Mouse (Mus musculus) monocyte, adult 5-6 weeks (primary cell): ENCODE data around the gene Gadd45gip1. TPM values are rescaled to one million over a fixed set of nuclear protein-coding genes. Genes with fewer than 3 reads are reported as not detected.
"Not testable (repeated sequence)": the region's sequence is repeated elsewhere in the genome, so short reads cannot be mapped to it uniquely, and the experiment has no call there.

Experiments
- ATAC-seq: fragments of 153-309, 156-312 bp; replicated peaks from 2 replicates; pipeline ENCODE4 v1.8.0; 2017; ENCODE audit warnings: mild to moderate bottlenecking; ENCODE audit not compliant: low TSS enrichment, insufficient number of reproducible peaks, severe bottlenecking, poor library complexity, low FRiP score
- total RNA-seq: library from RNA; stranded (forward); fragments of 200-1000, 200-491, 200-594 nt; gene quantifications from 3 replicates; pipeline ENCODE4 v1.2.3, GENCODE M21; 2017

Gadd45gip1 gene
- total RNA-seq, 1 experiment from 2014 or later = 10.0 TPM

DNA sequence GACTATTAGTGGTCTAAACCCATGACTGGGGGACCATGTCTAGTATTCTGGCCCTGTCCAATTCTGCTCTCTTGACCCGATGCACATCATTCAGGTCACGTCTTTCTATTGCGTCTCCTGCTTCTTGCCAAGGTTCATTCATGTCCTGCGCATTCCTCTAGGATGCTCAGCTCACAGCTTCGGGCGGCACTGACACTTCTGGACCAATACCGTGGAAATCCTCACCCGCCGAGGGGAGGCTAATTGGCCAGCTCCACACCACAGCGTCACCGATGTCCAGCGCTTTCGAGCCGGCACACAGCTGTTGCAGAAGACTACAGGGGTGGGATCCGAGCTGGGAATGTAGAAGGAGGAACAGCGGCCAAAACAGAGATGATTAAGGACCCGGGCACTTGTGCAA, 15.2 kb upstream of the Gadd45gip1 start:
- no peak for ATAC-seq

DNA sequence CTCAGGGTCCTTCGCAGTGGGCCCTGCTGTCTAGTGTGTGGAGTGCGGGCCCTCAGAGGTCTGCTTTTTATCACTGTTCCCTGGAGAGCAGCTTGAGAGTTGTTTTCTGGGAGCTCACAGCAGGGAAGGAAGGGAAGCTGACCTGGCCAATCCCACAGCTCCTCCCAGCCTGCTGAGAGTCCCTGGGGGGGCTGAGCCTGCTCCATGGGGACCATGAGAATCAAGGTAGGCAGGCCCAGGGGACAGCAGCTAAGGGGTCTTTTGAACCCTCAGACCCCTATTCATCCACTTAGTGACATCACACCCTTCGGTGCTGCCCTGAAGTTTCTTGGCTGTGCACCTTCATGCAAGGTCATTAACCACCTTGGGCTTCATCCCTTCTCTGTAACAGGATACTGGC, 8.6 kb upstream of the Gadd45gip1 start, which contains the start of gene Dand5:
TSS of gene Dand5 (minus strand) at position 101 of the 400 bp plus-strand sequence.
- ATAC-seq = no peak

DNA sequence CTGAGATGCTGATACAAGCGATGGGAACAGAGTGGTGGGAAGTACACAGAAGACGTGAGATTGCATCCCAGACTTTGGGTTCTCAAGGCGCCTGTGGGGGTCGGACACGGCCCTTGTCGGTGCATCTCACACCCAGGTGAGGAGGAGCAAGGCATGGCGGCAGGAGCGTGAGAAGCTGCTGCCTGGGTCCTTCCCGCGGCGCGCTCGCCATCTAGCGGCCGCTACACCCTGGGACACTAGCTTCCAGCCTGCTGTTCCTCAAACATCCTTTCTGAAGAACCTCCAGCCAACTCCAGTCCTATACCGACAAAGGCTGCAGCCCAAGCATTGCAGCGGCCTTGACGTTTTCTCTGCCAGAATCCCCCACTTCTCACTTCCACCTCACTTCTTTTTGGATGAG, 7.7 kb upstream of the Gadd45gip1 start:
- ATAC-seq = peak; percentile 72

DNA sequence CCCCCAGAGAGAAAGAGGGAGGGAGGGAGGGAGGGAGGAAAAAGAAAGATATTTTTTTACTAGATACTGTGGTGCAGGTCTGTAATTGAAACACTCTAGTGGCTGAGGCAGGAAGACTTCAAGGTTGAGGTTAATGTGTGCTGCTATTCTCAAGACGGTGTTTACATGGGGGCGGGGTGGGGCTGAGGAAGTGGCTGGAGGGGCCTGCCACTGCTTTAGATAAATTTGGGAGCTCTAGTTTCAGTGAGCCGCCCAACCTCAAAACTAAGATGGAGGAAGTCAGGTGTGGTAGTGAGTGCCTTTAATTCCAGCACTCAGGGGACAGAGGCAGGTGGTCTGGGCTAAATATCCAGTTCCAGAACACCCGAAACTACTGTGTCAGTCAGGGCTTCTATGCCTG, 5.7 kb upstream of the Gadd45gip1 start:
- ATAC-seq = no peak

DNA sequence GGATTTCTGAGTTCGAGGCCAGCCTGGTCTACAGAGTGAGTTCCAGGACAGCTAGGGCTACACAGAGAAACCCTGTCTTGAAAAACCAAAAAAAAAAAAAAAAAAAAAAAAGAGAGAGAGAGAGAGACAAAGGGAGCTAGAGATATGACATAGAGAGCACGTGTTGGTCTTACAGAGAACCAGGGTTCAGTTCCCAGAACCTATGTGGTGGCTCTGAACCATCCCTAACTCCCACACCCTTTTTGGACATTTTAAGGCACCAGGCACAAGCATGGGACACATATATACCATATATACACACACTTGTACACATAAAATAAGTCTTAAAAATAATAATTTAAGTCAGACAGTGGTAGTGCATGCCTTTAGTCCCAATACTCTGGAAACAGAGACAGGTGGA, 4.8 kb upstream of the Gadd45gip1 start:
- not testable (repeated sequence) for ATAC-seq

DNA sequence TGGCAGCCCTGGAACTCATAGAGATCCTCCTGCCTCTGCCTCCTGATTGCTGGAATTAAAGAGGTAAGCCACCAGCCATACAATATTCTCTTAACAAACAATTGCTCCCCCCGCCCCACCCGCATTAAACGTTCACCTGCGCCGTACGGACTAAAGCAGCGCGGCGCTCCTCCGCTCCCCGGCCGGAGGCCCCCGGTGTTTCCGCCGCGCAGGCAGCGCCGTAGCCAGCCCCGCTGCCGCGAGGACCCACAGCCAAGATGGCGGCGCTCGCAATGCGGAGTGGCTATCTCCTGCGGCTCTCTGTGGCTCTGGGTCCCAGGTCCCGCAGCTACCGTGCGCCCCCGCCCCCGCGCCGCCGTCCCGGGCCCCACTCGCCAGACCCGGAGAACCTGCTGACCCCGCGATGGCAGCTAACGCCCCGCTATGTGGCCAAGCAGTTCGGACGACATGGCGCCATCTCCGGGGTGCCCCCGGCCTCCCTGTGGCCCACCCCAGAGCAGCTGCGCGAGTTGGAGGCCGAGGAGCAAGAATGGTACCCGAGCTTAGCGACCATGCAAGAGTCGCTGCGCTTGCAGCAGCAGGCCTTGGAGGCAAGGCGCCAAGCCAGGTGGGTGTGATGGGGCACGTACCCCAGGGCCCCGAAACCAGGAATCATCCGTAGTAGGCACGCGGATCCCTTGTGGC, 854 bp downstream of the Gadd45gip1 start:
- ATAC-seq = peak; percentile 61

DNA sequence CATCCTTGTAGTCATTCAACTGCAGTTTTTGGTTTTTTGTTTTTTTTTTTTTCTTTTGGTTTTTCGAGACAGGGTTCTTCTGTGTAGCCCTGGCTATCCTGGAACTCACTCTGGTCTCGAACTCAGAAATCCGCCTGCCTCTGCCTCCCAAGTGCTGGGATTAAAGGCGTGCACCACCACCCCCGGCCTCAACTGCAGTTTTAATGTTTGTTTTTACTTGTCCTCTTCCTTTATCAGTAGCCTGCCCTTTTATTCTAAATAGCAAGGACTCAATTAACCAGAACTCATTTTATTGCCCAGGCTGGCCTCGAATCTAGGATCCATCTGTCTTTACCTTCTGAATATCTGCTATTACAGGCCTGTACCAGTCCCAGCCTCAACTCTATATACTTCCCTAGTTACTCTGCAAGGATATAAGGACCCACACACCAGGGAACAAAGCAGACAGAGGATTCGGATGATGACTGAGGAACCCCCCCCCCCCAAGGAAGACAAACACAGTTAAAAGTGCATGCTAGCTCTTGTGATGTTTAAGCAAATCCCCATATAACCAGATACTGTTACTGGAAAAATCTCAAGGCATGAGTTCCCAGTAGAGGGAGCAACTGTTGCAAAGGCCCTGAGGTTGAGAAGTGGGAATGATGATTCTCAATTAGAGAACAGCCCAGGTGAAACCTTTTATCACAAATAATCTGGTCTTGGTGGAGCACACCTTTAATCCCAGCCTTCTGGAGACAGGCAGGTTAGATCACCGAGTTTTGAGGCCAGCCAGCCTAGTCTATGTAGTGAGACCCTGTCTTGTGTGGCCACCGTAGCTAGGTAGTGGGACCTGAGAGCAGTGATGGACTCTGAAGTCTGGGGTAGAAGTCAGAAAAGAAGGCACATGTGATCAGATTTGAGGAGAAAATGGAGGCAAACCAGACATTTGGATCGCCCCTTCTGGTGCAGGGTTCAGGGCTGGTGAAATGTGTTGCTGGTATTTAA, 1.7 kb downstream of the Gadd45gip1 start:
- ATAC-seq = no peak

DNA sequence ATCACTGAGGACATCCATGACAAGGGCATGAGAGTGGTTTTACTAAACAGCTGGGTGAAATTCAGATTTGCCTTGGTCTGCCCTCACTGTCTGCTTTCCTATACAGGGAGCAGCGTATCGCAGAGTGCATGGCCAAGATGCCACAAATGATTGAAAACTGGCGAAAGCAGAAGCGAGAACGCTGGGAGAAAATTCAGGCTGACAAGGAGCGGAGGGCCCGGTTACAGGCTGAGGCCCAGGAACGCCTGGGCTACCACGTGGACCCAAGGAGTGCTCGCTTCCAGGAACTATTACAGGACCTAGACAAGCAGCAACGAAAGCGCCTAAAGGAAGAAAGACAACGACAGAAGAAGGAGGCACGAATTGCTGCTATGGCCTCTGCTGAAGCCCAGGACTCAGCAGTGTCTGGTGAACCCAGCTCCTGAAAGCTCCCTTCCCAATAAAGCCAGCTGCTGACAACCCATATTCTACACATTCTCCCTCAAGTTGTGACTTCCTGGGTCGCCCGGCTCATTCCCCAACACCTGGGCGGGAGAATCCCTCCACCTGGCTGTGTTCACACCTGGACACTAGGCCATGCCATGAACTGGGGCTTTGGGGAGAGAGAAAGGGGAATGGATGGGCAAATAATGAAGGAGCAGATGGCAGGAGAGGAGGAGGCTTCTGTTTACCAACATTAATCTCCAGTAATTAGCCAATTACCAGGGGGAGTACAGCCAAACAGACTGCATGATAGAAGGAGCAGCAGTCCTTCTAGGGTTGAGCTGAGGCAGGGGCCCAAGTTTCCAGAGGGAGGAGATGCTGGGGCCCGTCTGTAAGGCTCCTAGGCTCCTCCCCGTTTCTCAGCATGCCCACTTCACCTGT, 2.9 kb downstream of the Gadd45gip1 start:
- no peak for ATAC-seq

DNA sequence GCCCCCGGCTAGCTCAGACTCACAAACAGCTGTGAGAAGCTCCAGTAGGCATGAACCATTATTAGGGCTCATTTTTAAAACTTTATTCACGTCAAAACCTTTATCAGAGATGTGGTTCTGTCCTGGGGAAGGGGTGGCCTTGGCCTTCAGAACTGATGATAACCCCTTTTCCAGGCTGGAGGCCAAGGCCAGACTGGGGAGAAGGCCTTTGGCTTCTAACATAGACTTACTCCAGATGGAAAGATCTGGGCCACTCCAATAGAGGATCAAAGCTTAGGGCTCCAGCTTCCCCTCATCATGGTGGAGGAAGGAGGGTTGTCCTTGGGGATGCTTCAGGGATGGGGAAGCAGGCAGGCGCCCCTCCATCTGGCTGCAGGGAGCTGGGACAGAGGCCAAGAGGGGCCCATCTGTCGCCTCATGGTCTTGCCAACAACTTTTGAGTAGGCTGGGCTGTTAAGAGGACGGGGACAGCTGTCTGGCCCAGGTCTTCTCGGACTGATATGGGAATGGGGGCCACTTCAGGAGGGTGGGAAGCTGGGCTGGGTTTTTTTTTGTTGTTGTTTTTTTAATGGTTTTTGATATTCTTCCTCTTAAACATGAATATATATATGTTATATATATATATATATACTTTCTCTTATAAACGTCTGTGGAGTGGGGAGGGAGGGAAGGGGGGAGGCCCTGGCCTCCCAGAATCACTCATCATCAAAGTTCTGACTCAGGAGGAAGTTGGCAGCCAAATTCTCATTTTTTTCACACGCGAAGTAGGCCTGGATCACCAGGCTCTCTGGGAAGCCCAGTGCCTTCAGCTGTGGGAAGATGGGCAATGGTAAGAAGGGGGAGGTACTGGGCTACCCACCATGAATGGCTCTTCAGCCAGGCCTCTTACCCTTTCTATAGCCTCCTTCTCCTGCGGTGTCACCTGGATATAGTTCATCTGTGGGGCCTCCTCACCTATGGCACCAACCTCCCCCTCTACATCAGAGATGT, 3.8 kb downstream of the Gadd45gip1 start:
- no peak for ATAC-seq

DNA sequence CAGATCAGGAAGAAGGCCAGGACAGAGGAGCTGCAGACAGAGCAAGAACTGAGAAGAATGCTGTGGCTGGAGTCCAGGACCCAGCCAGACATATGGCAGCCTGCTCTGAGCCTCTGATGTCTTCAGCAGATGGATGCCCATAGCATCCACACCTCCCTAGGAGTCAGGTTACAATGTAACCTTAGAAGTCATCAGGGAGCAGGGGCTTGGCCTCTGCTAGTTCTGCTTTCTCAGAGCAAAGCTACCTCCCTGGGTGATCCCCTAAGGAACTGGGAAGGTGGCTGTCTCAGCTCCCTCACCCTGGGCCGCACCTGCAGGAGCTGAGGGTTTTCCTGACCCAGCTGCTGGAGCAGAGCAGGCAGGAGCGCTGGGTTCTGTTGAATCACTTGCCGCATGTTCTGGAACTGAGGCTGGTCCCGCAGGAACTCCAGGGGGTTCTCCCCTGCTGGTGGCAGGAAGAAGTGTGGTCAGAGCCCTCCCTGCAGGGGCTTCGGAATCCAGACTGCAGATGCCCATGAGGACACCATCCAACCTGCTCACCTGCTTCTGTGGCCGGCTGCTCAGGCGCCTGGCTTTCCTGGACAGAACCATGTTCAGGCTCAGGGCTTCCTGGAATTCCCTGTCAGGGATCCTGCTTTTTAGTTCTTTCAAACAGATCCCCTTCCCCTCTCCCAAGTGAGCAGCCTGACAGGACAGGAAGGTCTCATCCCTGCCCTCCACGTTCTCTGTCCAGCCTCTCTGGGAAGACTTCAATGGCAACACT, 6.0 kb downstream of the Gadd45gip1 start:
- no peak for ATAC-seq

DNA sequence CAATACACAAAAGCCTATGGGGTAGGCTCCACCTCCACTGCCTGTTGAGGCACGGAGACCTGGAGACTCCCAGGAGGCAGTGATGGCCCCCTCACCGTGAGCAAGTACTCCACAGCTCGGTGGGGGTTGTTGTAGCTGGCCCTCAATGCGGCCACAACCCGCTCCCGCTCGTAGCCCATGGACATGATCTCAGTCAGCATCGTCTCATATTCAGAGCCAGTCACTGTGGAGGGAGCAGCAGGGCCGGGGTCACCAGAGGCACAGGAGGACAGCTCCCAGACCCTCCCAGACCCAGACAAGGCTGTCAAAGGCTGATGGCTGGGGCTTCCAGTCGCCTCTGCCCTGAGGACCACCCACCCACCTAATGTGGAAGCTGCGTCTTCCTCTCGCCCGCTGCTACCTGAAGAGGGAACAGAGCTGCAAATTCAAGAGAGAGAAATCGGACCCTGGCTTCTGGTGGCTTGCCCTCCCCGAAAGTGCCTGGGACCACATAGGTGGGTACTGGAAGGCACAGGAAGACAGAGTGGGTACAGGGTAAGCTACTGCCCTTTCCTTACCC, 6.7 kb downstream of the Gadd45gip1 start:
- ATAC-seq = no peak

DNA sequence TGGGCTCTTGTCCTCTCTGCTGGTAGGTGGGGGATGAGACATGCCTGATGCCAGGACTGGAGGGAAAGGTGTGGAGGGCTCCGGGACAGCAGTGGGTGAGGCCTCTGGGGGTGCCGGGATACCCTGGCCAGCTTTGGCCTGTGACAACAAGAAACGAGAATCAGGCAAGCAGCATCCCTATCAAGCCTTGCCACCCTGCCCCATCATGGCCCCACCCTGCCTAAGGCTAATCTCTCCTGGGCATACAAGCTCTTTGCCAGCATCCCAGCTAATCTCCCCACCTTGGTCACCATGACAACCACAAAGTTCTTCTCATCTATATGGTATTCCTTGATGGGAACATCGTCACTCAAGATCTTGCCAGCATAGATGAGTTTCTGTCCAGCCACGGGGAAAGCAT, 7.2 kb downstream of the Gadd45gip1 start:
- no peak for ATAC-seq

DNA sequence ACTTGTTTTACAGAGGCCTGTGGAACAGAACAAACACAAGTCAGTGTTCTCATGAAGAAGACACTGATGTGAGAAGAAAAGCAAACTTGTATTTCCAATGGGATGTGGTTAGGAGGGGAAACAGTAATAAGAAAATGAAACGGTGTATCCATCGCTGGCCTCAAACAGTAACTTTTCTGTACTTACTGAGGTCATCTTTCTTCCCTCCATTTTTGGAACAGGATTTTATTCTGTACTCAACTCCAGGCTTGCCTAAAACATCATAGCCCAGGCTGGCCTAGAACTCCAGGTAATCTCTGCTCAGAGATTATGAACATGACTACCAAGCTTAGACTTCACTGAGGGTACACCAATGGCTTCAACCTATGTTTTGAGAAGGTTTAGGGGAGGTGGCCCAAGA, 8.1 kb downstream of the Gadd45gip1 start:
- no peak for ATAC-seq

DNA sequence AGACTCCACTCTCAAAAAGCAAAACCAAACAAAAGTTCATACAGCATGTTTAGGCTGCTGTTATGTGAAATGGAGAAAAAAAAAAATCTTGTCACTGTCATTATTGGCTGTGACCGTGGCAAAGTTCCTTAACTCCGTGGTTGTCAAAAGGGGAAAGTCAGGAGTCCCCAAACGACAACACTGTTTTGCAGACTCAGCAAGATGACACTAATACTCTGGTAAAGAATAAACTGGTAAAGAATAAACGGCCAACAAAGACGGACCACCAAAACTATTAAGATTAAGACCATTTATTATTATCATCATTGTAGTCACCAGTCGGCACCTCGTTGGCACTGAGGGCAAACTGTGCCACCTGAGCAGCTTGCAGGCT, 8.5 kb downstream of the Gadd45gip1 start:
- ATAC-seq = no peak

DNA sequence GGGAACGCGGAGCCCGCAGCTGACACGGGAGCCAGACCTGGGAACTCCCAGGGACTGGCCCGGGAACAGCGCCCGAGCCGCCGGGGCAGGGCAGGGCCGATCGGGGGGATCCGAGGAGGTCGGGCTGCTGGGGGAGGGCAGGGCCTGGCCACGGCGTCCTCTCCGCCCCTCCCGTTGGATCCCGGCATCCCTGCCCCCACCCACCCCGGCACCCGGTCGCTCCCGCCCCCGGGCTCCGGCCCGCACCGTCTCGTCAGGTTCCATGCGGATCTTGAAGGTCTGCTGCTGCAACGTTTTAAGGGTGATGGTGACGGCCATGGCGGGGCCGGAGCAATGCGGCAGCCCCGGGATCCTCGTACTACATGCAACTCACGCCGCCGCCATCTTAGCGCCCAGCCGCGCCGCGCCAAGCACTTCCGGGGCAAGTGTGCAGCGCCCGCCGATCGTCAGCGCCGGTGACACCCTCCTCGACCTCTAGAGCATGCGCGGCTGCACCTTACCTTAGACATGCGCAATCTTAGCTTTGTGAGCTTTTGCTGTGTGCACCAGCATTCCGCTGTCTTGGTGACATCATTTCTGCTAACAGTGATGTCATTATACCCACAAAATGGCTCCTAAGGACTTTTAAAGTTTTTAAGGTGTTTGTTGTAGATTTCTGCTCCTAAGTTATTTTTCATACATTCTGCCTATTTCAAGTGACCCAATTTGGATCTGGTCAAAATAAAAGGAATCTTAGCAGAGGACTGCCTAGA, 9.1 kb downstream of the Gadd45gip1 start, which contains the start of gene Rad23a:
TSS of gene Rad23a (minus strand) at position 418 of the 752 bp plus-strand sequence.
- peak; percentile 92 for ATAC-seq

DNA sequence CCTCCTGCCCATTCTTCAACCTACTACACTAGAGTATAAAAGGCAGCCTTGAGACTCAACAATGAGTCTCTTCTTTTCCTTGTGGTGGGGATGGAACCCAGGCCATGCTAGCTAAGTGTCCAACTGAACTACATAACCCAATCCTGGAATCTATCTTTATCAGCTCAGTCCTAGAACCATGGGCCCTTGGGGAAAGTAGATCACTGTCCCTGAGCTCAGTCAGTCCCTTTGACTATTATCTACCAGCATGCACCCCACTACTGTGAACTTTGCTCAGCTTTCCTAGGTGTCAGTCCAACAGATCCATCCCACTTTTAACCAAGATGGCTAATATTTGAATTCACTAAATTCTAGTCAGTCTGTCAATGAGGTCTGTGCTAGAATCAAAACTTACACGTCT, 10.2 kb downstream of the Gadd45gip1 start:
- ATAC-seq = no peak
